Mouse (Mus musculus) heart, postnatal 0 days (tissue): ENCODE measurements around the gene Heatr5b.

Experiments
- CTCF ChIP-seq: IDR thresholded peaks from 2 replicates; pipeline ENCODE4 v1.5.1; 2016; ENCODE audit warnings: antibody characterized with exemption, control low read depth, low read depth
- EP300 ChIP-seq: IDR thresholded peaks from 2 replicates; pipeline ENCODE4 v1.6.1; 2016; ENCODE audit warnings: antibody characterized with exemption, low read depth

DNA sequence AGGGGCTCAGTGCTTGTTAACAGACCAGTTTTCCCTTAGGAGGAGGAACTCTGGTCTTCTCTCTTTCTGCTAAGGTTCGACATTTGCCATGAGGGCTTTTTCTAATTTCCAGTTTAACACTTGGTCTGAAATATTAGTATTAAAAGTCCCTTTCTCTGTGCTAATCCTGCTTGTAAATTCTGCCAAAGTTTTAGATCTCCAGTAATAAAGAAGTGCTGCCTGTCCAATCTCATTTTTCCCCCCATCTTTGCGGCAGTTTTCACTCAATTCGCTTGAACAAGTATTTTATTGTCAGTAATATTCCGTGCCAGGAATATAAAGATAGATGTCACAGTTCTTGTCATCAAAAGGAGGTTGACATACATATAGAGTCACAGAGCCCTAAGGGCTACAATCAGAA lies 98.1 kb downstream of the Heatr5b start, which contains the start of gene Strn:
- TF ChIP-seq CTCF: no peak
- no peak for TF ChIP-seq EP300
